ENCODE assay signal across 16 mouse cellular contexts in genomic region chr7:74788696-74789095, GRCm38 (mm10).
DNase-seq lines count a peak whose midpoint lies in the region; ATAC-seq and TF ChIP-seq lines count a peak whose summit lies in the region.
"Had no signal": no experiment of that assay in that cellular context is flagged by ENCODE, and none has a peak within 500 bp of the region (broad histone marks: within the 10 kb centered on the region; RNA-seq: fewer than 3 reads in every experiment).

No protein-coding gene starts in this region.

- no peak overlapping the region for H3K4me3 ChIP-seq in lung, adult 2 months (replicated peaks; ENCODE audit: extremely low read depth, low read depth, low read length)
- H3K4me3 ChIP-seq: forebrain, embryonic 12.5 days; limb, embryonic 13.5 days; liver, embryonic 15.5 days had no signal

- no peak for TF ChIP-seq POLR2A in lung, adult 2 months (IDR thresholded peaks at IDR 0.05; ENCODE audit: borderline replicate concordance, extremely low read depth, low read depth, low read length)

- WGBS in lung, adult 2 months, result 69% methylated on average over 1 of the region's 1 CpGs

- H3K4me1 ChIP-seq in lung, adult 2 months (ENCODE audit: control insufficient read depth, insufficient read depth, low read length), result no peaks in the 10 kb centered on the region
- H3K4me1 ChIP-seq: forebrain, embryonic 12.5 days; limb, embryonic 13.5 days; liver, embryonic 15.5 days had no signal

- peak; percentile 32 for DNase-seq in gastrocnemius, adult 18-20 months (ENCODE audit: low spot score)
- DNase-seq in gastrocnemius, postnatal 4 days (ENCODE audit: low spot score in 2 of 2), result no peak
- peak; percentile 51 for DNase-seq in kidney, adult 9 months
- DNase-seq in kidney, postnatal 10 days, result no peak
- peak; percentile 11 for DNase-seq in lung, postnatal 10 days
- no peak for DNase-seq in lung, adult 2 months
- DNase-seq: B cell, adult 2 months; cerebellum, adult 9-10 months; gastrocnemius, postnatal 14 days; lung, postnatal 4 days; retina, postnatal 1 day; thymus, adult 2 months had no signal

- ATAC-seq in cerebellum, adult (ENCODE audit: insufficient number of reproducible peaks, low FRiP score, low TSS enrichment), result no peak

- TF ChIP-seq CTCF in lung, adult 2 months (IDR thresholded peaks at IDR 0.05; ENCODE audit: insufficient read depth, low read length), result no peak

Comparison
In these comparisons a context has a peak if more than half of its experiments do, and no peak if none do; other contexts are left out.
1. DNase-seq: peak in gastrocnemius, adult 18-20 months (single experiment), kidney, adult 9 months (single experiment) and lung, postnatal 10 days (single experiment); none in gastrocnemius, postnatal 4 days (0 of 2), kidney, postnatal 10 days (single experiment) and lung, adult 2 months (single experiment).